Mouse (Mus musculus) midbrain, postnatal 0 days (tissue): ENCODE results near the gene Speer4f2. TPM values are rescaled to one million over a fixed set of nuclear protein-coding genes. Genes with fewer than 3 reads are reported as not detected.

Experiments used
- ATAC-seq: fragments of 200-750 bp; cut with Nextera tagmentation; 2 replicates; pipeline ENCODE4 v1.8.0; 2017; ENCODE audit warnings: moderate number of reproducible peaks, mild to moderate bottlenecking, moderate TSS enrichment, moderate library complexity; ENCODE audit not compliant: low FRiP score
- DNase-seq: peaks from one replicate; pipeline ENCODE4 v3.0.0-alpha.2; 2015; ENCODE audit warnings: low spot score
- H3K27ac ChIP-seq: fragments of 300-500 bp; sonication (generic); 2 replicates; pipeline ENCODE4 v1.5.1; 2014; ENCODE audit warnings: low read depth, mild to moderate bottlenecking, low read length, mixed read lengths
- H3K27me3 ChIP-seq: fragments of 300-500 bp; sonication (generic); 2 replicates; pipeline ENCODE4 v1.6.1; 2014; ENCODE audit warnings: low read length, control low read depth, mixed read lengths; ENCODE audit not compliant: insufficient read depth
- H3K36me3 ChIP-seq: fragments of 300-500 bp; sonication (generic); 2 replicates; pipeline ENCODE4 v1.6.1; 2014; ENCODE audit warnings: low read length, control low read depth, mixed read lengths; ENCODE audit not compliant: insufficient read depth
- H3K4me1 ChIP-seq: fragments of 300-500 bp; sonication (generic); 2 replicates; pipeline ENCODE4 v1.6.1; 2014; ENCODE audit warnings: mild to moderate bottlenecking, control low read depth, antibody characterized with exemption, low read length, mixed read lengths; ENCODE audit not compliant: insufficient read depth
- H3K4me2 ChIP-seq: fragments of 300-500 bp; sonication (generic); 2 replicates; pipeline ENCODE4 v1.6.1; 2014; ENCODE audit warnings: low read depth, mild to moderate bottlenecking, low read length, mixed read lengths; ENCODE audit not compliant: poor library complexity, severe bottlenecking
- H3K4me3 ChIP-seq: fragments of 300-500 bp; sonication (generic); 2 replicates; pipeline ENCODE4 v1.5.1; 2014; ENCODE audit warnings: low read depth, mild to moderate bottlenecking, low read length, moderate library complexity
- H3K9ac ChIP-seq: fragments of 300-500 bp; sonication (generic); replicated peaks from 2 replicates; pipeline ENCODE4 v1.6.1; 2014; ENCODE audit warnings: mild to moderate bottlenecking, low read length, moderate library complexity, mixed read lengths; ENCODE audit not compliant: poor library complexity, severe bottlenecking
- H3K9me3 ChIP-seq: fragments of 300-500 bp; sonication (generic); 2 replicates; pipeline ENCODE4 v1.6.1; 2016; ENCODE audit warnings: low read length, control low read depth
- CTCF ChIP-seq: IDR thresholded peaks from 2 replicates; pipeline ENCODE4 v1.5.1; 2016; ENCODE audit warnings: antibody characterized with exemption, mild to moderate bottlenecking
- WGBS: fragments of 180-500 bp; shearing (Covaris S2); extraction: QIAGEN DNeasy Blood & Tissue Kit; methylation state at CpG from one replicate; pipeline ENCODE4 v1.1.7; 2014; 5-methylcytosine and 5-hydroxymethylcytosine counted together
- polyA plus RNA-seq: library from polyadenylated mRNA; unstranded; fragments of >200 nt; fragmentation: Nextera tagmentation; extraction: Ambion mirVana; gene quantifications from 2 replicates; pipeline ENCODE4 v1.2.1, GENCODE M21; 2015
- total RNA-seq: library from RNA; depleted of rRNA; stranded (reverse); fragments of >200 nt; gene quantifications from 2 replicates; pipeline ENCODE4 v1.2.3, GENCODE M21; 2014

The Speer4f2 gene
- total and polyA plus RNA-seq, 2 experiments from 2014 or later, result not detected

DNA sequence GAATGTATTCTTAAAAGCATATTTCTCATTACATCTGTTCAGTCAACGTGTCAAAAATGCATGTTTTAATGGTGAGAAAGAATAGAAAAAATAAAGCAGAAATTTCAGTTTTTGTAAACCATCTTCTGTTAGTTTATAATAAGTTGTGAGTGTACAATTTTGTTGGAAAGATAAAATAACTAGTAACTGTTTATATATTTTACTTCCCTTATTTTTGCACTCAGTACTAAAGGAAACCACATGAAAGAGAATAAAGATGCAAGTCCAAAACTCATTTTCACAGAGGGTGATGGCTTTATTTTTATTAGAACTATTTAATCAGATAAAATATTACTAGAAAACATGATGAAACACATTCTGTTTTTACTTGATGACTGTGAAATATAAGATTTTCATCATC is 18.2 kb downstream of the Speer4f2 start:
- no peak overlapping the region for H3K9ac ChIP-seq
- TF ChIP-seq CTCF, result no peak
- no peaks in the 10 kb centered on the region for H3K27me3 ChIP-seq
- no peak for DNase-seq
- no peaks in the 10 kb centered on the region for H3K4me1 ChIP-seq
- H3K4me3 ChIP-seq, result no peak overlapping the region
- H3K36me3 ChIP-seq, result no peaks in the 10 kb centered on the region
- 88% methylated on average over 1 of the region's 1 CpGs for WGBS
- no peaks in the 10 kb centered on the region for H3K9me3 ChIP-seq
- H3K4me2 ChIP-seq, result no peak overlapping the region
- H3K27ac ChIP-seq, result no peak overlapping the region
- no peak for ATAC-seq

DNA sequence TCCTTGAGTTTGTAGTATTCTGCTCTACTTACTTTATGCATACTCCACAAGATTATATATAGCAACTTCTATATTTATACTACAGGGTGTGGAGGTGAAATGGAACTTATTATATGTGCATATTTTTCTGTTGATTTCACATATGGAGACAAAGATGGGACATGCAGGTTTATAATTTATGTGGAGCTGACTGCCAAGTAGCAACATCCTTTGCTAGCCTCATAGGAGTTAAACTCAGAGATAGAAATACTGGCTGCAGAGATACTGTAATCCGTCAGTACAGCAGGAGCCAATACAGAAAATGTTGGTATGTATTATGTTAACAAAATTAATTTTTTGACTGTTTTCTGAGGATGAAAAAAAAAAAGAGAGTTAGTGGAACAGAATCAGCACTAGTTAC is 27.6 kb downstream of the Speer4f2 start:
- Histone ChIP-seq H3K4me2 (no peak overlapping the region), H3K9ac (no peak overlapping the region), H3K4me1 (no peaks in the 10 kb centered on the region), H3K27me3 (no peaks in the 10 kb centered on the region), H3K27ac (no peak overlapping the region), H3K36me3 (no peaks in the 10 kb centered on the region), H3K4me3 (no peak overlapping the region), H3K9me3 (no peaks in the 10 kb centered on the region)
- DNase-seq (no peak), ATAC-seq (no peak)
- no peak for TF ChIP-seq CTCF
- 95% methylated on average over 1 of the region's 1 CpGs for WGBS

DNA sequence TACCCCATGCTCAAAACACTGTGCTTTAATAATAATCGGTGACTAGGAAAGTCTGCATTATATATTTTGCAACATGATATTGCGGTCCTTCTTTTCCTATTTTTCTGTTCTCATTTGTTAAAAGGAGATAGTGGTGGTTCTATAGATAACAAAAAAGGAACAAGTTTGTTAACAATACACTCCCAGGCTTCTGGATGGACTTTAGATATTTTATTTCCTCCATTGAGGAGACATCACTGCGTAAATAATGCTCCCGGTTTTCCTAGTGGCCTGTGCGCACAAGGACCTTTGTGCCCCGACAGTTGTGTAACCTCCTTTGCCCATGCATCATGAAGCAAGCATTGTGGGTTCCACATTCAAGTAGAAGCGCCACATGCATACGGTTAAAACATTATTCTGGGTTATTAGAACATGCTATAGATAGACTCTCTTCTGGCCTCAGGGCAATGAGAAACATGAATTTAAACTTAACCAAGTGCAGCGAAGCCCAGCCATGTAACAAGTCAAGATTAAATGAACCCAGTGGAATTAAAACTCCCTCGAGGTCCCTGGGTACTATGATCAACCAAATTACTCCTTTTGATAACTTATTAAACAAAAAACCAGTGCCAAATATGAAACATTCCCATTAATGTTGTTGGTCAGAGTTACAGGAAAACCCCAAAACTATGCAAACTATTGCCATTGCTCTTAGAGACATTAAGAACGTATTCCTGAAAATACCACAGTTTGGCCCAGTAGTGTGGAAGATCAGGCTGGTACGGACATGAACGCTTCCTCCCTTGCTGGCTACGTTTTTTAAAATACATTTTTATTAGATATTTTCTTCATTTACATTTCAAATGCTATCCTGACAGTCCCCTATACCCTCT is 28.5 kb downstream of the Speer4f2 start:
- WGBS, result 85% methylated on average over 14 of the region's 14 CpGs
- H3K9ac ChIP-seq, result no peak overlapping the region
- no peaks in the 10 kb centered on the region for H3K27me3 ChIP-seq
- H3K36me3 ChIP-seq, result no peaks in the 10 kb centered on the region
- ATAC-seq (no peak), DNase-seq (peak; percentile 1)
- H3K4me3 ChIP-seq, result no peak overlapping the region
- H3K4me2 ChIP-seq, result no peak overlapping the region
- no peaks in the 10 kb centered on the region for H3K4me1 ChIP-seq
- H3K27ac ChIP-seq, result no peak overlapping the region
- TF ChIP-seq CTCF, result no peak
- H3K9me3 ChIP-seq, result no peaks in the 10 kb centered on the region

DNA sequence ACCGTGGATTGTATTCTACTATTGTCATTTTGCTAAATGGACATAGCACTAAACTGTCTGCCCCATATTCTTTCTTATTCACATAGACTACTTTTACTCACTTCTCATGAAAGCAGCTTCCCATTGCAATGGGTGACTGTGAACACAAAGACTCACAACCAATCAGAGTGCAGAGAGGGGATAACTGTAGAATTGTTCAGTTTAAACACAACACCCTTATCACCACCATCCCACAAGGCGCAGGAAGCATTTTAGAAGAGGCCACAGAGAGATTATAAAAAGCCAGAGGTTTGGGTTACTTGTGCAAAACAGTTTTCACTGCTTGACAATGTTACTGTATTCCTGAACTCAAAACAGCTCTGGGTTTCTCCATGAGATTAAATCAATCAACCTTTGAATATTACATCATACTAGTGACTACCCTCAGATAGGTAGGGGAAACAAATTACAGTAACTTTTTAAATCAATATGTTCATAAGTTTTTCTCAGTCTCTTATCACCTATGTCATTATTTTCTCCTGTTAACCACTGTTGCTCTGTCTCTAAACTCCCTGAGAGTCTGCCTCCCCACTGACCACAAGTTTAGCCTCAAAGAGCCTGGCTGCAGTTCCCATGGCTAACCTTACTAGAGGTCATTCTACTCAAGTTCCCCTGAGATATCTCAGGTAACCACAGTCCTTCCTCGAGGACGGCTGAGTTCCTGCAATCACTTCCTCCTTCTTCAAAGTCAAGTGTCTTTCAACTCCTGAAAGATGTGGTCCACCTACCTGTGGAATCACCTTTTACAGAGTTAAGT is 29.5 kb downstream of the Speer4f2 start:
- DNase-seq (no peak), ATAC-seq (no peak)
- H3K4me2 ChIP-seq, result no peak overlapping the region
- H3K36me3 ChIP-seq, result no peaks in the 10 kb centered on the region
- no peaks in the 10 kb centered on the region for H3K9me3 ChIP-seq
- WGBS, result 86% methylated on average over 4 of the region's 4 CpGs
- H3K4me1 ChIP-seq, result no peaks in the 10 kb centered on the region
- no peak for TF ChIP-seq CTCF
- H3K27me3 ChIP-seq, result no peaks in the 10 kb centered on the region
- H3K9ac ChIP-seq, result no peak overlapping the region
- no peak overlapping the region for H3K27ac ChIP-seq
- no peak overlapping the region for H3K4me3 ChIP-seq

DNA sequence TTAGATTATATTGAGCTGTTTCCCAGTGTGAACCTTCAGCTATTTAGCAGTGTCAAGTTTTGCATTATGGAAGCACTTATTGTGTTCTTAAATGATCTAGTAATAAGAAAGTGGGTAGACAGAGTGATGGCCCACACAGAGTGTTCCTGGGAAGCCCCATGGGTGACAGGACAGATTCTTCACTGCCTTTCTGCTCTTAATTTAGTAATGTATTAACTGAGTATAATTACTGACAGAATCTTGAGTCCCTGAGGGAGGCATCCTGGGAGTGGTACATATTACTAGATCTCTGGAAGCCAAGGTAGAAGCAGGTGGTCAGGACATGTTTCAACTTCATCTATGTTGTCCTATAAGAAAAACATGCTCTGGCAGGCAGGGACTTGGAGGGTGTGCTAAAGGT is 30.6 kb downstream of the Speer4f2 start:
- Histone ChIP-seq H3K4me3 (no peak overlapping the region), H3K4me1 (no peaks in the 10 kb centered on the region), H3K4me2 (no peak overlapping the region), H3K9ac (no peak overlapping the region), H3K27me3 (no peaks in the 10 kb centered on the region), H3K27ac (no peak overlapping the region), H3K36me3 (no peaks in the 10 kb centered on the region), H3K9me3 (no peaks in the 10 kb centered on the region)
- DNase-seq (no peak), ATAC-seq (no peak)
- no peak for TF ChIP-seq CTCF
